Mouse (Mus musculus): Measurements from ENCODE around the gene Zbtb24.

The Zbtb24 gene

GRCm38 (mm10) chr10:41467325-41467724 is 17.1 kb downstream of the Zbtb24 start:
- no peak for DNase-seq (ENCODE audit: low spot score)

- no peak for DNase-seq (ENCODE audit: low spot score)
Measured at GRCm38 (mm10) chr10:41470693-41471092, 20.5 kb downstream of the Zbtb24 start.

- DNase-seq (ENCODE audit: low spot score) = no peak
Measured at GRCm38 (mm10) chr10:41472534-41472933, 22.4 kb downstream of the Zbtb24 start.

GRCm38 (mm10) chr10:41472962-41473481 is 22.8 kb downstream of the Zbtb24 start:
- DNase-seq (ENCODE audit: low spot score) = no peak

- peak; percentile 39 for DNase-seq (ENCODE audit: low spot score)
Measured at GRCm38 (mm10) chr10:41473782-41474468, 23.7 kb downstream of the Zbtb24 start.

- peak; percentile 36 for DNase-seq (ENCODE audit: low spot score)
Measured at GRCm38 (mm10) chr10:41474981-41475391, 24.8 kb downstream of the Zbtb24 start.

GRCm38 (mm10) chr10:41476171-41477017 is 26.2 kb downstream of the Zbtb24 start, which contains the start of gene Mical1:
TSS of gene Mical1 (plus strand) at chr10:41476314.
- DNase-seq (ENCODE audit: low spot score) = peak; percentile 26

- DNase-seq (ENCODE audit: low spot score) = peak; percentile 14
Measured at GRCm38 (mm10) chr10:41477018-41477277, 26.8 kb downstream of the Zbtb24 start.

- peak; percentile 85 for DNase-seq (ENCODE audit: low spot score)
Measured at GRCm38 (mm10) chr10:41477278-41478181, 27.3 kb downstream of the Zbtb24 start.

GRCm38 (mm10) chr10:41479961-41480360 is 29.8 kb downstream of the Zbtb24 start:
- DNase-seq (ENCODE audit: low spot score) = no peak

- no peak for DNase-seq (ENCODE audit: low spot score)
Measured at GRCm38 (mm10) chr10:41480938-41481880, 31.0 kb downstream of the Zbtb24 start.

GRCm38 (mm10) chr10:41482446-41482845 is 32.3 kb downstream of the Zbtb24 start:
- no peak for DNase-seq (ENCODE audit: low spot score)

- no peak for DNase-seq (ENCODE audit: low spot score)
Measured at GRCm38 (mm10) chr10:41485778-41486177, 35.6 kb downstream of the Zbtb24 start.

- DNase-seq (ENCODE audit: low spot score) = no peak
Measured at GRCm38 (mm10) chr10:41486506-41487170, 36.5 kb downstream of the Zbtb24 start.

GRCm38 (mm10) chr10:41488877-41489276 is 38.7 kb downstream of the Zbtb24 start:
- no peak for DNase-seq (ENCODE audit: low spot score)

GRCm38 (mm10) chr10:41489294-41489693 is 39.1 kb downstream of the Zbtb24 start:
- no peak for DNase-seq (ENCODE audit: low spot score)

- peak; percentile 88 for DNase-seq (ENCODE audit: low spot score)
Measured at GRCm38 (mm10) chr10:41489708-41490517, 39.7 kb downstream of the Zbtb24 start, which contains the start of the genes Smpd2 and Ppil6. TSS of gene Smpd2 (minus strand) at chr10:41490369. TSS of gene Ppil6 (plus strand) at chr10:41490439.

GRCm38 (mm10) chr10:41490518-41490873 is 40.3 kb downstream of the Zbtb24 start:
- no peak for DNase-seq (ENCODE audit: low spot score)

GRCm38 (mm10) chr10:41491111-41491510 is 40.9 kb downstream of the Zbtb24 start:
- DNase-seq (ENCODE audit: low spot score) = no peak

Measured in adipocyte (in vitro differentiated cells).